ENCODE assay signal across 22 mouse cellular contexts in genomic region chr11:49744981-49745380, GRCm38 (mm10).
"Had no signal": no experiment of that assay in that cellular context is flagged by ENCODE, and none has a peak within 500 bp of the region (broad histone marks: within the 10 kb centered on the region; RNA-seq: fewer than 3 reads in every experiment).

No protein-coding gene starts in this region.

- DNase-seq: heart, postnatal 10 days; heart, postnatal 14 days; heart, postnatal 36 days; heart, postnatal 4 days; kidney, adult 11 months; kidney, adult 18-20 months; kidney, adult 2 months; kidney, adult 8-10 months; kidney, adult 9 months; kidney, postnatal 10 days; kidney, postnatal 14 days; kidney, postnatal 25 days; kidney, postnatal 36 days; kidney, postnatal 4 days; layer of hippocampus, adult 9-11 months; layer of hippocampus, postnatal 36 days had no signal

- ATAC-seq: hindbrain, embryonic 16.5 days; hindbrain, postnatal 0 days; inflammation-experienced regulatory T-cells, adult 6 months; intestine, embryonic 15.5 days; intestine, embryonic 16.5 days; intestine, postnatal 0 days had no signal
